Mouse (Mus musculus): ENCODE data around the gene Dbf4.
A peak's percentile ranks its signal among the peaks of the same experiment; 100 is the strongest.

Dbf4 gene

DNA sequence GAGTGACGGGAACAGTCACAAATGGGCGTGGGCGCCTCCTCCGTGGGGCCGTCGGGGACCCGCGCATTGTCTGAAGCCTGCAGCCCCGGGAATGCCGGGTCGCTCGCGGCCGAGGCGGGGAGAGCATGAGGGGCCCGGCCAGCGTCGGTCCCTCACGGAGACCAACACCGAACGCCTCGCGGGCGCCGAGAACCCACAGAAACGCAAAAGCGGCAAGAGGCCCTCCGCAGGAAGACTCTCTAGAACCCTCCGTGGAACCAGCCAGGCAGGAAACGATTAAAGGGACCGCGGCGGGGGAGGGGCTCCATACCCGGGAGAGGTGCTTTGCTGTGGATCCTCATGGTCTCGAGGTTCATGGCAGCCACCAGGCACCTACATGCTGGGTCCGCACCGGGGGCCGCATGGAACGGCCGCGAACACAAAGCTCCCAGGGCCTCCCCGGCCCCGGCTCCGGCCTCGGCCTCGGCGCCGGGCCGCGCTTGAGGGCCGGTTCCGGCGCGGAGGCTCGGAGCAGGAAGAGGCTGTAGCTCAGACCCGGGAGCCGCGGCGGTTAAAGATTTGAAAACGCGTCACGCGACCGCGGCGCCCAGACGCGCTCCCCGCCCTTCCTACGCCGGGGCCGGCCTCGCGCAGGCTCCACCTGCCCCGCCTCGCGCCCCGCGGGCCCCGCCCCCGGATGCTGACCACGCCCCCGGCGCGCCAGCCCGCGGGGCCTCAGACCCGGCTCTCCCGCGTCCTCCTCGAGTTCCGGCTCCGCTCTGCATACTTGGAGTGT lies at the start of gene Dbf4, which contains the start of gene Slc25a40:
Gene Dbf4 (minus strand): TSS at position 560 of the 775 bp plus-strand sequence.
Gene Slc25a40 (plus strand): TSS at position 694 of the 775 bp plus-strand sequence.
- DNase-seq (ENCODE audit: low spot score) = peak; percentile 95

DNA sequence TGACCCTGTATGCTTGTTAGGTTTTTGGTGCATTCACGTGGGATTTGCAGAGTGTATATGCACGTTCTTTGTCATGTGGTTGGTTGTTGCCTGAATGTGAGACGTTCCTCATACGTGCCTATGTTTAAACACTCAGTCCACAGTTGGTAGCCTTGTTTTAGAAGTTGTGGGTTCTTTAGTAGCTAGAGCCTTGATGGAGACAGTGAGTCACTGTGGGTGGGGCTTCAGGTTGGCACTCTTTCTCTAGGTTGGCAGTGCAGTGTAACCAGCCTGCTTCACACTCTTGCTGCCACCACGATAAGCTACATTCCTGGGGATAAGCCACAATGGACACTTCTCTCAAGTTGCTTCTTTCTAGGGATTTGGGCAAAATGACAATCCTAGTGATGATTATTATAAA lies 34.0 kb upstream of the Dbf4 start:
- DNase-seq (ENCODE audit: low spot score) = no peak

DNA sequence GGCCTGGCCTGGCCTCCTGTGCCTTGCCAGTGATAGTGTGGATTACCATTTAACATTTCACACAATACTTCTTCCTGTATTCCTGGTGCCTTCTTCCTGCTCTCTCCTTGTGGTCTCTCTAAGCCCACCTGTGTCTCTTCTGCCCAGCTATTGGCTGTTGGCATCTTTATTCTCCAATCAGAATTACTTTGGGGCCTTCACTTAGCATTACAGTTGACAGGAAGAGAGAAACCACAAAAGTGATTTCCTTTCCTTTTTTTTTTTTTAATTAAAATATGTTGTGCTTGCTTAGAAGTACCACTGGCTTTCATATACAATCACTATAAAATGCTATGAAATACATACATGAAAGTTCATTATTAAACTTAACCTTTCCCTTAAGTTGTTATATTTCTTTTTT lies 33.0 kb upstream of the Dbf4 start:
- no peak for DNase-seq (ENCODE audit: low spot score)

DNA sequence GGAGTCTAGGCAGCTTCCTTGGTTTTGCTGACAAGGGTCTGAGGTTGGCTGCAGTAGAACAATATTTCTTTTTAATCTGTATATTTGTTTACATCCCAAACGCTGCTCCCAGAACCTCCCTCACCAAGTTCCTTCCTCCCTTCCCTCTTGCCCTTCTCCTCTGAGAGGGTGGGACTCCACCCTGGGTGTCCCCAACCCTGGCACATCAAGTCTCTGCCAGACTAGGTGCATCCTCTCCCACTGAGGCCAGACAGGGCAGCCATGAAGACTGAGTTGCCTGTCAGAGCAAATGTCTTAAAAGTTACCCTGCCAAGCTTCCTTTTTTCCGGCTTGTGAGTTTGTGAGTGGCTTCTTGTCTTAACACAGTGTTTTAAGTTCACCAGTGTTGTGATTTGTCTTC lies 16.6 kb upstream of the Dbf4 start:
- DNase-seq (ENCODE audit: low spot score) = no peak

DNA sequence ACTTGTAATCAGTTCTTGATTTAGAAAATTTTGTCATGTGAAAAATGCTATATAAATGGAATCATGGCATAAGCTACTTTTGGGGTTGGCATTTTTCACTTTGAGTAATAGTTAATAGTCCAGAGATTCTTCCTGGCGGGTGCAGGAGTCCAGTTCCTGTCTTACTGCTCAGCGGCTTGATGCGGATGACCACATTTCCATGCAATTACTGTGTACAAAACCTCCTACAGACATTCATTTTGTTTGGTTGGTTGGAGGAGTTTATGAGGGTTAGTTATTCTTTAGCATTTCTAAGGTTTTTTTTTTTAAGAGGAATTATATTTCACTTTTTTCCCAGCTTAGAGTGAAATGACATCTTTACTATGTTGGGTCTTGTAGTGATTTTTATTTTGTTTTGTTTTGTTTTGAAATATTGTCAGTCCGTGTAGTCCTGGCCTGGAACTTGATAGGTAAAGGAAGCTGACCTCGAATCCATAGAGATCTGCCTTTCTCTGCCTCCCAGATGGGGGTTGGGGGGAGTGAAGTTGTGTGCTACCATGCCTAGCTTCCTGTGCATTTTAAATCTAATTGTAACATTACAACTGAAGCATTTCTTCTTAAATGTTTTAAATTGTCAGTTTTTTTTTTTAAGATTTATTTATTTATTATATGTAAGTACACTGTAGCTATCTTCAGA lies 15.1 kb upstream of the Dbf4 start:
- DNase-seq (ENCODE audit: low spot score) = no peak

DNA sequence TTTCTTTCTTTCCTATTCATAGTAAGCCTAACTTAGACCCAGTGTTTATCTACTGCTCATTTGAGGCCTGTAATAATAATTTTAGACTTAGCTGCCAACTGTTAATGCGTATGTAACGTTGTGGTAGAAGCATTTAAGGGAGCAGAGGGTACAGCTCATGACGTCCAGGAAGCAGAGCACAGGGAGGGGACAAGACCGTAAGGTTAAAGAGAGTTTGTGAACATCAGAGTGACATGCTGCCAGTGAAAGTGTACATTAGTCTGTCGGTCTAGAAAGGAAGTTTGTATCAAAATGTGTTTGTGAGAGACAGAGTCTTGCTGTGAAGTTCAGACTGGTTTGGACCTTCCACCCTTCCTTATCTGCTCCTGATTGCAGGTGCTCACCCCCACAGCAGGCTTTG lies 3.4 kb upstream of the Dbf4 start:
- no peak for DNase-seq (ENCODE audit: low spot score)

DNA sequence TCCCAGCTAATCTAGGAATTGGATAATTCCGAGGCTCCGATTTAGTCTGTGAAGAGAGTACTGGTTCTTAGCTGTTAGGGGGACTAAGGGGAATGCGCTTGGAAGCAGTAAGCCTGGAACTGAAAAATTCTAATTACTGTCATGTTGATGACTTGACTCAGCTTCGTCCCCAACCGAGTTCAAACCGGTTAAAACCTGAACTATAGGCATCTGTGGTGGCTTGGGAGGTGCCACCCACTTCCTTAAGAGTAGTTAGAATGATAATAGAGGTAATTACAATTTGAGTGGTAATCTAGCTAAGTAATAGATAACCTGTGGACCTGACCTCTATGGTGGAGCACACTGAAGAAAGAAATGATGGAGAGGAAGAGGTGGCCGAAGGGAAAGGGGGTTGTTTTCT lies 1.6 kb upstream of the Dbf4 start:
- no peak for DNase-seq (ENCODE audit: low spot score)

DNA sequence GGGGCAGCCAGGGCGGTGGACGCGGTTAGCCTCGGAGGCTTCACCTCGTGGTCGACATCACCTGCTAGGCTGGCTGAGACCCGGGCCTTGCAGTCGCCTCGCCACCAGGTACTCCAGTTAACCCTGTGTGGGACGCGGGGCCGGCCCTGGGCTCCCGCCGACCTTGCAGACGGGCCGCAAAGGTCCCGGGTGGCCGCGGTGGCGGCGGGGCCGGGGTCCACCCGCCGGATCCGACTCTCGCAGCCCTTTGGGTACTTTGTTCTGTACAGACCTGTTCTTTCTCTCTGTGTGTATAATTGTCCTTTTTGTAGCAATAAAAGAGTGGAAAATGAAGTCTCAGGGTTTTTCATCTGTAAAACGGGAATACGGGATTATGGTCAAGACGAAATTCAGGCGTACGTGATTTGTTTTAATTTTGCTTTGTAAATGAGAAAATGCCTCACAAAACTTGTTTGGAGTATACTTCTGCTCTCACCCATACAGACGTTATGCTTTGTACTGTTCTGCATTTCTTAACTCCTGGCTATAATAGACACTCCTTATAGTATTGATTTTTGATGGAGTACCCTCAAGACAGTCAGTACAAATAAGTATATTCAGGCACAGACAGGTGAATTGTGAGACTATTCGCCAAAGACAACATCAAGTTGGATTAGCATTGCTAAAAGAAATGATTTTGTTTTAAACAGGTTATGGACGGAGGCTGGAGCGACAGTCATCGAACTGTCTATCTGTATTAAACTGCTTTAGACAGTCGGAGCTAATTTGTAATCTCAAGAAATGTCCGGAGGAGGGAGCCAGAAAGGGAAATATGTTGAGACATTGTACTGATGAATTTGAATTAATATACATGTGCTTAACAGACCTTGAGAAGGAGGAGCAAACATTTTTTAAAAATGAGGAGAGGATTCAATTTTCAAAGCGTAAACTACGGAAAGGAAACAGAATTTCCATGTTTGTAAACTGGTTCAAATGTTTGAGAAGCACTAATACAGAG lies 714 bp upstream of the Dbf4 start:
- peak; percentile 30 for DNase-seq (ENCODE audit: low spot score)

DNA sequence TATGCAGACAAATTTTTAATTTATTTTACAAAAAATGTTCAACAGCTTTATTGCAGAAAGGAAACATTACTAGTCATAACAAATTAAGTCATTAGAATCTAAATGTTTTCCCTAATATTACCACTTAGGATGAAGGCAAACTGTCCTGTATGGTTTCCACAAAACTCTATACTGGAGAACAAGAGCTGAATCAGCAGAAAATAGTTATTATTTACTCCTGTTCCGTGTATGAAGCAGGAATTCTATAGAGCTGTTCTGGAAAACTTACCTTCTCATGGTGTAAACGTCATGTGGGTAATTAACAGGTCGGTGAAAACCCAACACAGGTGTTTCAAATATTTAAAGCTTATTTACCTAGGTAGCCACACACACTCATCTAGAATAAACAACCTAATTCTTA lies 1.1 kb downstream of the Dbf4 start:
- no peak for DNase-seq (ENCODE audit: low spot score)

DNA sequence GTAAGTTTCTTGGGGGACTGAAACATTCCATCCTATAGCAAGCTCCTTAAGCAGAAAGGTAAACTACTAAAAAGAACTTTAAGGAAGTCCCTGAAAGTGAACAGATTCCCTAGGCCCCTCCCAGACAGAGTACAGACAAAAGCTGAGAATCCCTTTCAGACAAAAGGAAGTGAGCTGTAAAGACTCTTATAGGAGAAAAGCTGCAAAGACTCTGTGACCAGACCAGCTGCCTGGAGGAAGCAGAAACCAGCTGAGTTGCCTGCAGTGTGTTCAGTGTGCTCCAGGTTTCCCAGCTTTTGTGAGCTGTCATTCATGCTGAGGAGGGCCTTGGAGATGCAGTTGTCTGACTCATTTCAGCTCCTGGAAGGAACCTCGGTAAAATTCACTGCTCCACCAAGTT lies 5.1 kb downstream of the Dbf4 start:
- no peak for DNase-seq (ENCODE audit: low spot score)

DNA sequence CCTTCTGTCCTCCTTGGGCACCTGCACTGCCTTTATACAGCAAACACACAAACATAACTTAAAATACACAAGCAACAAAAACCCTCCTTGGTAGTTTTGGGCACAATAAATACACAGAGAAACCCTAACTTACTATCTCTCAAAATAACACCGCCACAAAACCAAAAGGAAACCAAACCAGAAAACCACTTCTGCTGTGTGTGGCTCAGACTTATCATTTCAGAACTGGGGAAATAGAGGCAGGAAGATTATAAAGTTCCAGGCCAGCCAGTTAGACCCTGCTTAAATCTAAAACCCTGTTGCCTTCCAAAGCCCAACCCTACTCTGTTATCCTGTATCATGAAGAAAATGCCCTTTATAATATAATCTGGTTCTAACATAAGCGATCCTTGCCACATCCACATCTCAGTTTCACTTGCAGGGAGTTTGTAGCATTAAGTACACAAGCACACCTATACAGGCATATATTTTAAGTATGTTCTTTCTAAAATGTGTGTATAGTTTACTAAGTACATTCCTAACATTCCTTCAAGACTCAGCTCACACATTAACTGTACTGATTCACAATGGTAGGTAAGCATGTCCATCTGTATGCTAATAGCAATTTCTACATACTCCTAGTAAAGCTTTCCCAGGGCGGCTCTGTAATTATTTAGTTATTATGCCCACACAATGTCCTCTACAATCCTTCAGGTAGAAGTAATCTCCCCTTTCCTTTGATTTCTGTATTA lies 5.7 kb downstream of the Dbf4 start:
- no peak for DNase-seq (ENCODE audit: low spot score)

DNA sequence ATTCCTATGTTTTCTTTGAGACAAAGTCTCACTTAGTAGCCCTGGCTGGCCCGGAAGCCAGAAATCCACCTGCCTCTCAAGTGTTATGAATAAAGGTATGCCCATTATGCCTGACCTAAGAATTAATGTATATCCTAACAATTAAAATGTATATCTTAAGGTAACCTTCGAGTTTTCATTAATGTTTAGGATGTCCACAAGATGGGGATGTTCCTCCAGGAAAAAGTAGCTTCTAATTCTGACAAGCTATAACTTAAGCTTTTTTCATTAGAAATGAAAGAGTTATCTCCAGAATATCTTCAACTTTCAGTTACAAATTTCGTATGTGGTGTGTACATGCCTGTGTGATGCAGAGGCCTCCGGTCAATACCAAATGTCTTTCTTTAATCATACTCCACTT lies 13.8 kb downstream of the Dbf4 start:
- peak; percentile 36 for DNase-seq (ENCODE audit: low spot score)

DNA sequence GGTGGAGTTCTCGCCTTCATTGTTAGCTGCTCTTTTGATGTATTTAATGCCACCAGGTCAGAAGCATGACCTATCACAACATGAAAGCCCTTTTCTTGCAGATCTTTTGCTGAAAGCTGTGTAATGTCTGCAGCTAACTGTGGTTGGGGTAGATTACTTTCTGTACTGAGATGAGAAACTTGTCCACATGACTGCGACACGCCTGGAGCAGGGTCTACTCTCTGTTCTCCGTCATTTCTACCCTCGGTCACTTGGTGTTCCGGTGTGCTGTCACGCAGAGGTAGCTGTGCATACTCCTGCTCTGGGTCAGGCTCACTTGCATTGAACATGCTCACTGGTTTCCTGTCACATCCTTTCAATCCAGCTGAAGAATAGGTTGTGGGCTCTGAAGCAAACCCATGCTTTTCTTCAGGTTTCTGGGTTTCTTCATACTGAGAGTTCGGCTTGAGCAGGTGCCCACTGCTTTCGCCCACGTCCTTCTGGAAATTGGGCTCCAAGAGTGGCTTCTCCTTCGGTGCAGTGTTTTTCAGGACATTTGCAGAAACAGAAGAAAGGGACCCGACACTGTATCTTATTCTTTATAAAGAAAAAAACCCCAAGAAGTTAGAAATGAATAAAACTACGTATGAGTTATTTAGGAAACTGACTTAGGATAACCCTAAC lies 24.8 kb downstream of the Dbf4 start:
- DNase-seq (ENCODE audit: low spot score) = no peak

DNA sequence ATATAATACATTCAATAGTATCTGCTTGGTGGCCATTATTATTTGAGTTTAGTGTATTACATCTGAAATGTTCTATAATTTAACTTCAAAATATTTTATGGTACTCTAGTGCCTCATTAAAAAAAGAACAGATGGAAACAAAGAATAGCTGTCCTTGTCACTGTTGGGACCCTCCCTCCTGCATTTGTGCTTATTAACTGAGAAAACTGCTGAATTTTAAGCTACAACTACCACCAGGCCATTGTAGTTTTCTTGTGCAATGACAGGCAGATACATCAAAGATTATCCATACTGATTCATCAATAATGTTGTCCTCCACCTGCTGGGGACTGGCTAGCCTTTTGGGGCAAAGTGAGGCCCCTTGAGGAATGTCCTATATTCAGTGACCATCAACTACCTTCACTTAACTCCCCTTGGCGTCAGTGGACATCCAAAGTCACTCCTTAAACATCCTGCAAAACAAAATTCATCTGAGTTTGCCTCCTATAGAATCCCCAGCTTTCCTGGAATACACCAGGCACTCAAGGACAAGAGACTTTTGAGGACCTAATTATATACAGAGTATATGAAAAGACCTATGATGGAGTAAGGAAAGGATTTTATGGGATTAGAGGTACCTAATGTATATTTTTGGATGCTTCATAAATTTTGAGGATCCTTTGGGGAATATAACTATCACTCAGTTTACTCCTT lies 28.5 kb downstream of the Dbf4 start:
- DNase-seq (ENCODE audit: low spot score) = no peak

DNA sequence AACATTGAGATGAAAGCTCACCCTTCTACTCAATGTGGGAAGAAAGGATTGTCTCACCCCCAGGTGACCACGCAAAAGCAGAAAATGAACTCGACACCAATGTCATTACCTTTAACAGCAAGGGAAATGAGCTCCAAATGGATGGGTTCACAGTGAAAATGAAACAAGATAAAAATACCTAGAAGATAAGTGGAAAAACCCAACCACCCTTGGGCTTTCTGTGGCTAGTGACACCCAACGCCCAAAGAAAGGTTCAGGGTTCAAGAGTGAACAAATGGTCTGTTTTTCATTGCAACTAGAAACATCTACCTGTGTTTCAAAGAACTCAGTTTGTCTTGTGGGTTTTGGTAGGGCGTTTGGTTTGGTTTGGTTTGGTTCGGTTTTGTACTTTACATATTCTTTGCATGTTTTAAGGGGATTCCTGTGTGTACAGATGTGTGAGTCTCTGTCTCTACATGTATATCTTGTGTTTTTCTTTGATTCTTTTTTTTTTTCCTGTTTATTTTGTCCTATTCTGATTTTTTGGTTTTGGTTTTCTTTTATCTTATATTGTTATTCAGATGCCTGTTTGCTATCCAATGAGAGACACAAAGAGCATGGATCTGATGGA lies 48.1 kb downstream of the Dbf4 start:
- no peak for DNase-seq (ENCODE audit: low spot score)

DNA sequence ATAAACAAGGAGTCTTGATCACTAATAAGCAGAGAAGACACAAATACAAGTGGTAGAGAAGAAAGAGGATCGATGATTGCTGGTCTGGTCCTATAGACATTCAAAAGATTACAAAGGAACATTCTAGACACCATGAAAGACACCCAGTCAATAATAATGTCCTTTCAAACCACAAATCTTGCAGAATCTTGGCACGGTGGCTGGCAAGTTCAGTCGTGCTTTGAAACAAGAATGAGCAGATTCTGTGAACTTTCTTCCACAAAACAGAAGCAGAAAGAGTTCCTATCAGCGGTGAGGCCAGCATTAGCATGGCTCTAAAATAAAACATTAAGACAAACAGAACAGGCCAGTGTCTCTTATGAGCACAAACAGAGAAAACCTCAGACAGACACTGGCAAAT lies 49.1 kb downstream of the Dbf4 start:
- no peak for DNase-seq (ENCODE audit: low spot score)

DNA sequence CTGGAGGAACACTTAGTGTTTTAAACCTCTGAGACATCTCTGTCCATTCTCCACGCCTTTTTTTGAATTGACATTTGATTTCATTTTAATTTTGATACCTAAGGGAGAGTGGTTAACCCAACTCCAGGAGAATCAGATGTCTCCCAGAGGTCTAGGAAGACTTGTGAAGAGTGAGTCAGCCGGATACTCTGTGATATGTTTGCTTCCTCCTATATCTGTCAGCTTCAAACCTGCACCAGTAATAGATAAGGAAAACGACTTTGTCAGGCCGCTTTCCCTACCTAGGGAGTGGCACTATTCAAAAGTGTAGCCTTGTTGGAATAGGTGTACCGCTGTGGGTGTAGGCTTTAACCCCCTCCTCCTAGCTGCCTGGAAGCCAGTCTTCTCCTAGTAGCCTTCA lies 53.7 kb downstream of the Dbf4 start:
- no peak for DNase-seq (ENCODE audit: low spot score)

DNA sequence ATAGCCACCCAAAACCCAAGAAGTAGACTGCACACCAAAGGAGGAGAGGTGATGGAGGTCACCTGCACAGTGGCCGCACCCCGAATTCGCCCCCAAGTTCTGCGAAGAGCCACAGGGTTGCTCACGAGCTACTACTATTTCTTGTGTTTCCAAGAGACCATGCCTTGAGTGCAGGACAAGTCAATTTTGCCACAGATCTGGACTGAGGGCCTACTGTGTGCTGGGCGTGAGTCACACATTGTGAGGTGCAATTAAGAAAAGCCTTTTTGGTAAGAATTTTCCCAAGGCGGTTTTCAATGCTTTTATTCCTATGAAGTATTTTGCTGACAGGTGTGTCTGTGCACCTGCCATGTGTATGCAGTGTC lies 54.2 kb downstream of the Dbf4 start:
- no peak for DNase-seq (ENCODE audit: low spot score)

DNA sequence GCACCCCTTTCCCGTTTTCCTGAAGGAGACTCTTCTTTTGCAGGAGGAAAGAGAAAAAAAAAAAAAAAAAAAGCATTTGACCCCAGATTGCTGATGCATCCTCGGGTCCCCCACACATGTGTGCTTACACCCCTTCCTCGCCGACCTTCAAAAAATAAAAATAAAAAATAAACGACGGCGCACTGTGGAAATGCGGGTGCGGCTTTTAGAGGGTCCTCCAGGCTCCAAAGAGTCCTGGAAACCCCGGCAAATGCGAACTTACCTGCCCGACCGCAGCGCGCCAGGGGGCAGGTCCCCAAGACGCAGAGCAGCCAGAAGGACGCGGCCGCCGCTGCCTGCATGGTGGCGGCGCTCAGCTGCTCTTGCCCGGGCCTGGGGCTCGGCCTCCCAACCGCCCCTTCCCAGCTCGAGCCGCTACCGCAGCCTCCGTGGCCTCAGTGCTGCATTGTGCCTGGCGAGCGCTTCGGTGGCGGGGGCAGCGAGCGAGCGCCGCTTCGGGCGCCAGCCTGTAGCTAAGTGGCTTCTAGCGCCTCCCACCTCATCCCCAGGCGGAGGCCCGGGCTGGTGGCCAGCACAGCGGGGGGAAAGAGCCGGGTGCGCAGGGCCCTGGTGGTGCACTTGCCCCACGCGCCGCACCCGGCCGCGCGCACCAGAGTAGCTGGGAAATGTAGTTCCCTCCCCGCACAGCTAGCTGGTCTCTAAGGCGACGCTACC lies 54.7 kb downstream of the Dbf4 start, which contains the start of gene Adam22:
Gene Adam22 (minus strand): TSS at position 547 of the 714 bp plus-strand sequence.
- peak; percentile 54 for DNase-seq (ENCODE audit: low spot score)

Data from MN1 (cell line).